ENCODE assay signal across 9 mouse cellular contexts in the genomic region with DNA sequence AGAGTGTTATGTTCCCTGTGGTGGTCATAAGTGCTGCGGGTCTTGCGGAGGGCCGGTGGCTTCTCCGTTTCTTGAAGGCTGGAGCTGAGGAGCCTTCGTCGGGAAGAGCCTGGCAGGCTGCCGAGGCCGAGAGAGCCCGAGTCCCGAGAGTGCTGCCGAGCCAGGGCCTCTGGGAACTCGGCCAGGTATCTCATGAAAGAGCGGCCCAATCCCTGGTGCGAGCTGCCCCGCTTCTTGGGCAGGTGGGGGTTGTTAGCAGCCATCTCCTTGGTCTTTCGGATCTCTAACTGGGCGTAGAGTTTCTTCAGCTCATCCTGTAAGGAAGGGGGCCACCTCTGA. TPM values are rescaled to one million over a fixed set of nuclear protein-coding genes. Genes with fewer than 3 reads are reported as not detected.
A peak's percentile ranks its signal among the peaks of the same experiment; 100 is the strongest.
DNase-seq lines count a peak whose midpoint lies in the region; ATAC-seq and TF ChIP-seq lines count a peak whose summit lies in the region.
"Had no signal": no experiment of that assay in that cellular context is flagged by ENCODE, and none has a peak within 500 bp of the region (broad histone marks: within the 10 kb centered on the region; RNA-seq: fewer than 3 reads in every experiment).

No protein-coding gene starts in this region.

- 24% methylated on average over 17 of the region's 17 CpGs for WGBS in forebrain, postnatal 0 days
- WGBS in hindbrain, embryonic 12.5 days = 53% methylated on average over 17 of the region's 17 CpGs

- H3ac ChIP-seq in myocyte (ENCODE audit: control insufficient read depth, insufficient read length) = no peak overlapping the region

- H3K27me3 ChIP-seq in forebrain, postnatal 0 days (ENCODE audit: insufficient read depth, low read length) = no peaks in the 10 kb centered on the region
- peaks cover 25% of the 10 kb centered on the region for H3K27me3 ChIP-seq in hindbrain, embryonic 12.5 days
- no peaks in the 10 kb centered on the region for H3K27me3 ChIP-seq in myocyte (ENCODE audit: control insufficient read depth, insufficient read depth, insufficient read length)
- H3K27me3 ChIP-seq: neural tube, embryonic 12.5 days had no signal

- no peaks in the 10 kb centered on the region for H3K36me3 ChIP-seq in forebrain, postnatal 0 days (ENCODE audit: insufficient read depth)
- no peaks in the 10 kb centered on the region for H3K36me3 ChIP-seq in hindbrain, embryonic 12.5 days
- H3K36me3 ChIP-seq in myocyte (ENCODE audit: control insufficient read depth, insufficient read depth) = no peaks in the 10 kb centered on the region
- H3K36me3 ChIP-seq: neural tube, embryonic 12.5 days had no signal

- no peak overlapping the region for H3K27ac ChIP-seq in forebrain, postnatal 0 days (ENCODE audit: low read depth, low read length)
- H3K27ac ChIP-seq in hindbrain, embryonic 12.5 days = no peak overlapping the region
- H3K27ac ChIP-seq: neural tube, embryonic 12.5 days had no signal

- no peak overlapping the region for H3K4me3 ChIP-seq in forebrain, postnatal 0 days (ENCODE audit: low read depth, low read length)
- no peak overlapping the region for H3K4me3 ChIP-seq in hindbrain, embryonic 12.5 days
- no peak overlapping the region for H3K4me3 ChIP-seq in myocyte
- H3K4me3 ChIP-seq: neural tube, embryonic 12.5 days had no signal

- H3K79me2 ChIP-seq in myocyte (ENCODE audit: control insufficient read depth, insufficient read depth) = no peaks in the 10 kb centered on the region

- H3K9me3 ChIP-seq in forebrain, postnatal 0 days (ENCODE audit: low read length) = no peaks in the 10 kb centered on the region
- no peaks in the 10 kb centered on the region for H3K9me3 ChIP-seq in hindbrain, embryonic 12.5 days (replicated peaks)
- H3K9me3 ChIP-seq: neural tube, embryonic 12.5 days had no signal

- intact Hi-C loops in left cerebral cortex, postnatal 14 days (cut with DNase I) = no loop called here

- no peak for TF ChIP-seq POLR2A in myocyte (IDR thresholded peaks at IDR 0.05; ENCODE audit: insufficient read length, low read depth)

- no peak for TF ChIP-seq CTCF in forebrain, postnatal 0 days (IDR thresholded peaks at IDR 0.05; ENCODE audit: low read depth)

- ATAC-seq in forebrain, postnatal 0 days = peak; percentile 50; the same call in 1 of the 2 replicates
- ATAC-seq in hindbrain, embryonic 12.5 days (ENCODE audit: low FRiP score) = no peak

- no peak overlapping the region for H3K9ac ChIP-seq in forebrain, postnatal 0 days
- peak overlapping the region; percentile 23; the same call in 1 of the 2 replicates for H3K9ac ChIP-seq in hindbrain, embryonic 12.5 days
- H3K9ac ChIP-seq: neural tube, embryonic 12.5 days had no signal

- H3K4me1 ChIP-seq in forebrain, postnatal 0 days (ENCODE audit: insufficient read depth) = no peaks in the 10 kb centered on the region
- peaks cover 3% of the 10 kb centered on the region for H3K4me1 ChIP-seq in hindbrain, embryonic 12.5 days

- peak; percentile 56 for DNase-seq in 3134 (ENCODE audit: extremely low read depth, insufficient read length, low spot score)
- DNase-seq in adrenal gland, postnatal 14 days = peak; percentile 84
- DNase-seq in forebrain, postnatal 0 days = peak; percentile 79
- DNase-seq in left cerebral cortex, postnatal 14 days (ENCODE audit: low spot score in 2 of 2) = peak; percentile 64 to 65
- DNase-seq in embryo, embryonic 10 days (ENCODE audit: low spot score) = no peak
- no peak for DNase-seq in spleen, adult 12 weeks (ENCODE audit: low spot score)

- H3K4me2 ChIP-seq in forebrain, postnatal 0 days (ENCODE audit: low read depth) = peak overlapping the region; percentile 17; the same call in 1 of the 2 replicates
- H3K4me2 ChIP-seq in hindbrain, embryonic 12.5 days (replicated peaks) = peak overlapping the region; percentile 15
- H3K4me2 ChIP-seq in myocyte (ENCODE audit: low read depth) = peak overlapping the region; percentile 18
- H3K4me2 ChIP-seq: neural tube, embryonic 12.5 days had no signal

TF ChIP-seq in myocyte, 11 proteins besides CTCF, POLR2A, EP300 and RAD21:
- TF ChIP-seq MAX (IDR thresholded peaks at IDR 0.05; ENCODE audit: low read depth) = no peak
TF ChIP-seq in myocyte: peak in this region for 0.

RNA-seq across cellular contexts. Expression of gene Gpr179, which starts 12.9 kb away (rescaled TPM):
- 2.8 and 3.3 TPM in 2 replicates for total RNA-seq in adrenal gland, postnatal 14 days (2021)
- total RNA-seq in forebrain, postnatal 0 days (2014; rRNA removed) = 0.46 and 0.62 TPM in 2 replicates
- 0.21 and 0.45 TPM in 2 replicates for polyA plus RNA-seq in forebrain, postnatal 0 days (2015; fragmentation: Nextera tagmentation; extraction: Ambion mirVana)
- polyA plus RNA-seq in hindbrain, embryonic 12.5 days (2016; fragmentation: Nextera tagmentation; extraction: Ambion mirVana) = 0.17 and 0.22 TPM in 2 replicates
- total RNA-seq in left cerebral cortex, postnatal 14 days (2021) = under 1 TPM; 0.18 to 0.19 TPM
- 0.08 TPM for polyA plus RNA-seq in myocyte (2012; fragmentation: generic; extraction: Trizol)

RNA-seq across cellular contexts. Expression of gene Socs7, which starts 23.4 kb away (rescaled TPM):
- 18.3 TPM in 2 replicates for total RNA-seq in adrenal gland, postnatal 14 days (2021)
- 54.9 and 64.3 TPM in 2 replicates for total RNA-seq in forebrain, postnatal 0 days (2014; rRNA removed)
- polyA plus RNA-seq in forebrain, postnatal 0 days (2015; fragmentation: Nextera tagmentation; extraction: Ambion mirVana) = 5.3 and 6.4 TPM in 2 replicates
- polyA plus RNA-seq in hindbrain, embryonic 12.5 days (2016; fragmentation: Nextera tagmentation; extraction: Ambion mirVana) = 7.0 and 9.1 TPM in 2 replicates
- 10 to 100 TPM; 88.1 to 90.7 TPM for total RNA-seq in left cerebral cortex, postnatal 14 days (2021)
- polyA plus RNA-seq in myocyte (2012; fragmentation: generic; extraction: Trizol) = 19.8 TPM

RNA-seq across cellular contexts. Expression of gene Mrpl45, which starts 23.4 kb away (rescaled TPM):
- total RNA-seq in adrenal gland, postnatal 14 days (2021) = 43.5 and 46.0 TPM in 2 replicates
- 29.0 and 34.9 TPM in 2 replicates for total RNA-seq in forebrain, postnatal 0 days (2014; rRNA removed)
- 33.3 and 37.7 TPM in 2 replicates for polyA plus RNA-seq in forebrain, postnatal 0 days (2015; fragmentation: Nextera tagmentation; extraction: Ambion mirVana)
- 44.9 and 45.6 TPM in 2 replicates for polyA plus RNA-seq in hindbrain, embryonic 12.5 days (2016; fragmentation: Nextera tagmentation; extraction: Ambion mirVana)
- 10 to 100 TPM; 18.2 to 20.7 TPM for total RNA-seq in left cerebral cortex, postnatal 14 days (2021)
- polyA plus RNA-seq in myocyte (2012; fragmentation: generic; extraction: Trizol) = 36.3 TPM

RNA-seq across cellular contexts. Expression of gene Npepps, which starts 58.5 kb away (rescaled TPM):
- 73.2 and 74.2 TPM in 2 replicates for total RNA-seq in adrenal gland, postnatal 14 days (2021)
- total RNA-seq in forebrain, postnatal 0 days (2014; rRNA removed) = 66.5 and 98.7 TPM in 2 replicates
- polyA plus RNA-seq in forebrain, postnatal 0 days (2015; fragmentation: Nextera tagmentation; extraction: Ambion mirVana) = 62.5 and 92.1 TPM in 2 replicates
- 119 and 133 TPM in 2 replicates for polyA plus RNA-seq in hindbrain, embryonic 12.5 days (2016; fragmentation: Nextera tagmentation; extraction: Ambion mirVana)
- total RNA-seq in left cerebral cortex, postnatal 14 days (2021) = 100 to 1,000 TPM; 134 to 144 TPM
- 45.6 TPM for polyA plus RNA-seq in myocyte (2012; fragmentation: generic; extraction: Trizol)

Comparison
In these comparisons a context has a peak if more than half of its experiments do, and no peak if none do; other contexts are left out.
1. DNase-seq: peak in 3134 (single experiment), adrenal gland, postnatal 14 days (single experiment), forebrain, postnatal 0 days (single experiment) and left cerebral cortex, postnatal 14 days (2 of 2); none in embryo, embryonic 10 days (single experiment) and spleen, adult 12 weeks (single experiment).
2. Peak in every context shown above with its lines, with median percentiles within 50 percentile points of each other: H3K4me2 ChIP-seq.